Mouse (Mus musculus): Measurements from ENCODE around the gene Tmem269. TPM values are rescaled to one million over a fixed set of nuclear protein-coding genes. Genes with fewer than 3 reads are reported as not detected.
A peak's percentile ranks its signal among the peaks of the same experiment; 100 is the strongest.

Gene Tmem269
- total and polyA plus RNA-seq, 3 experiments: not detected

- DNase-seq (ENCODE audit: low spot score) (peak; percentile 28), ATAC-seq (ENCODE audit: extremely low read depth, insufficient number of reproducible peaks, low FRiP score, poor library complexity, severe bottlenecking) (peak; percentile 40)
- TF ChIP-seq GATA1 (IDR thresholded peaks at IDR 0.05; ENCODE audit: borderline replicate concordance, low read length) (no peak), CTCF (IDR thresholded peaks at IDR 0.05; ENCODE audit: low read depth, low read length) (0 out of 2 replicates have a peak, but pooled peaks have one; percentile 9)
- Histone ChIP-seq H3K4me1 (ENCODE audit: insufficient read depth, low read depth, low read length) (0 out of 2 replicates have a peak, but pooled peaks cover 2% of the 10 kb centered on the region), H3K4me3 (ENCODE audit: low read depth, low read length) (no peak overlapping the region), H3K36me3 (replicated peaks) (peaks cover 52% of the 10 kb centered on the region), H3K9me3 (replicated peaks) (no peaks in the 10 kb centered on the region), H3K27me3 (ENCODE audit: insufficient read depth, low read length) (peaks cover 18% of the 10 kb centered on the region)
Measured at GRCm38 (mm10) chr4:119247462-119248235, 29.6 kb upstream of the Tmem269 start.

- Histone ChIP-seq H3K36me3 (replicated peaks) (peaks cover 61% of the 10 kb centered on the region), H3K27me3 (ENCODE audit: insufficient read depth, low read length) (peaks cover 10% of the 10 kb centered on the region), H3K9me3 (replicated peaks) (no peaks in the 10 kb centered on the region), H3K4me1 (ENCODE audit: insufficient read depth, low read depth, low read length) (0 out of 2 replicates have a peak, but pooled peaks cover 2% of the 10 kb centered on the region), H3K4me3 (ENCODE audit: low read depth, low read length) (no peak overlapping the region)
- no peak for ATAC-seq (ENCODE audit: extremely low read depth, insufficient number of reproducible peaks, low FRiP score, poor library complexity, severe bottlenecking)
- TF ChIP-seq GATA2 (IDR thresholded peaks at IDR 0.05; ENCODE audit: borderline replicate concordance, low read depth, low read length) (no peak), POLR2AphosphoS5 (IDR thresholded peaks at IDR 0.05; ENCODE audit: insufficient replicate concordance, low read depth, low read length) (no peak), TAL1 (conservative IDR thresholded peaks at IDR 0.05; ENCODE audit: low read depth, low read length) (no peak), GATA1 (IDR thresholded peaks at IDR 0.05; ENCODE audit: borderline replicate concordance, low read length) (no peak), CTCF (IDR thresholded peaks at IDR 0.05; ENCODE audit: low read depth, low read length) (no peak)
- no peak for DNase-seq (ENCODE audit: low spot score)
Measured at GRCm38 (mm10) chr4:119246688-119247225, 28.7 kb upstream of the Tmem269 start.

GRCm38 (mm10) chr4:119245961-119246360 is 27.9 kb upstream of the Tmem269 start:
- Histone ChIP-seq H3K4me3 (ENCODE audit: low read depth, low read length) (no peak overlapping the region), H3K36me3 (replicated peaks) (peaks cover 69% of the 10 kb centered on the region)
- DNase-seq (ENCODE audit: low spot score): no peak

GRCm38 (mm10) chr4:119245556-119245955 is 27.5 kb upstream of the Tmem269 start:
- H3K36me3 ChIP-seq (replicated peaks): peaks cover 72% of the 10 kb centered on the region
- 0 out of 2 replicates have a peak, but pooled peaks cover 2% of the 10 kb centered on the region for H3K4me1 ChIP-seq (ENCODE audit: insufficient read depth, low read depth, low read length)
- ATAC-seq (ENCODE audit: extremely low read depth, insufficient number of reproducible peaks, low FRiP score, poor library complexity, severe bottlenecking) (no peak), DNase-seq (ENCODE audit: low spot score) (no peak)
- TF ChIP-seq GATA2 (IDR thresholded peaks at IDR 0.05; ENCODE audit: borderline replicate concordance, low read depth, low read length) (no peak), POLR2AphosphoS5 (IDR thresholded peaks at IDR 0.05; ENCODE audit: insufficient replicate concordance, low read depth, low read length) (no peak), GATA1 (IDR thresholded peaks at IDR 0.05; ENCODE audit: borderline replicate concordance, low read length) (no peak), TAL1 (conservative IDR thresholded peaks at IDR 0.05; ENCODE audit: low read depth, low read length) (no peak), CTCF (IDR thresholded peaks at IDR 0.05; ENCODE audit: low read depth, low read length) (no peak)
- H3K4me3 ChIP-seq (ENCODE audit: low read depth, low read length): no peak overlapping the region
- H3K27me3 ChIP-seq (ENCODE audit: insufficient read depth, low read length): peaks cover 4% of the 10 kb centered on the region
- H3K9me3 ChIP-seq (replicated peaks): no peaks in the 10 kb centered on the region

More at GRCm38 (mm10) chr4:119245961-119246360, 27.9 kb upstream of the Tmem269 start:
- Histone ChIP-seq H3K27me3 (ENCODE audit: insufficient read depth, low read length) (peaks cover 4% of the 10 kb centered on the region), H3K9me3 (replicated peaks) (no peaks in the 10 kb centered on the region), H3K4me1 (ENCODE audit: insufficient read depth, low read depth, low read length) (0 out of 2 replicates have a peak, but pooled peaks cover 2% of the 10 kb centered on the region)
- no peak for ATAC-seq (ENCODE audit: extremely low read depth, insufficient number of reproducible peaks, low FRiP score, poor library complexity, severe bottlenecking)
- TF ChIP-seq GATA2 (IDR thresholded peaks at IDR 0.05; ENCODE audit: borderline replicate concordance, low read depth, low read length): no peak
- no peak for TF ChIP-seq TAL1 (conservative IDR thresholded peaks at IDR 0.05; ENCODE audit: low read depth, low read length)
- TF ChIP-seq POLR2AphosphoS5 (IDR thresholded peaks at IDR 0.05; ENCODE audit: insufficient replicate concordance, low read depth, low read length): no peak
- no peak for TF ChIP-seq CTCF (IDR thresholded peaks at IDR 0.05; ENCODE audit: low read depth, low read length)
- TF ChIP-seq GATA1 (IDR thresholded peaks at IDR 0.05; ENCODE audit: borderline replicate concordance, low read length): no peak

GRCm38 (mm10) chr4:119244468-119245240 is 26.6 kb upstream of the Tmem269 start:
- Histone ChIP-seq H3K36me3 (replicated peaks) (peaks cover 75% of the 10 kb centered on the region), H3K4me1 (ENCODE audit: insufficient read depth, low read depth, low read length) (0 out of 2 replicates have a peak, but pooled peaks cover 2% of the 10 kb centered on the region)
- ATAC-seq (ENCODE audit: extremely low read depth, insufficient number of reproducible peaks, low FRiP score, poor library complexity, severe bottlenecking): no peak

GRCm38 (mm10) chr4:119242571-119242970 is 24.6 kb upstream of the Tmem269 start:
- Histone ChIP-seq H3K4me3 (ENCODE audit: low read depth, low read length) (no peak overlapping the region), H3K36me3 (replicated peaks) (peaks cover 82% of the 10 kb centered on the region), H3K4me1 (ENCODE audit: insufficient read depth, low read depth, low read length) (peaks cover 7% of the 10 kb centered on the region; the same call in 1 of the 2 replicates), H3K27me3 (ENCODE audit: insufficient read depth, low read length) (no peaks in the 10 kb centered on the region), H3K9me3 (replicated peaks) (no peaks in the 10 kb centered on the region)
- no peak for DNase-seq (ENCODE audit: low spot score)
- TF ChIP-seq POLR2AphosphoS5 (IDR thresholded peaks at IDR 0.05; ENCODE audit: insufficient replicate concordance, low read depth, low read length) (no peak), GATA1 (IDR thresholded peaks at IDR 0.05; ENCODE audit: borderline replicate concordance, low read length) (no peak), TAL1 (conservative IDR thresholded peaks at IDR 0.05; ENCODE audit: low read depth, low read length) (no peak), GATA2 (IDR thresholded peaks at IDR 0.05; ENCODE audit: borderline replicate concordance, low read depth, low read length) (no peak), CTCF (IDR thresholded peaks at IDR 0.05; ENCODE audit: low read depth, low read length) (no peak)
- ATAC-seq (ENCODE audit: extremely low read depth, insufficient number of reproducible peaks, low FRiP score, poor library complexity, severe bottlenecking): no peak

More at GRCm38 (mm10) chr4:119244468-119245240, 26.6 kb upstream of the Tmem269 start:
- Histone ChIP-seq H3K9me3 (replicated peaks) (no peaks in the 10 kb centered on the region), H3K4me3 (ENCODE audit: low read depth, low read length) (no peak overlapping the region), H3K27me3 (ENCODE audit: insufficient read depth, low read length) (no peaks in the 10 kb centered on the region)
- DNase-seq (ENCODE audit: low spot score): no peak
- TF ChIP-seq CTCF (IDR thresholded peaks at IDR 0.05; ENCODE audit: low read depth, low read length) (no peak), POLR2AphosphoS5 (IDR thresholded peaks at IDR 0.05; ENCODE audit: insufficient replicate concordance, low read depth, low read length) (no peak), GATA2 (IDR thresholded peaks at IDR 0.05; ENCODE audit: borderline replicate concordance, low read depth, low read length) (no peak), GATA1 (IDR thresholded peaks at IDR 0.05; ENCODE audit: borderline replicate concordance, low read length) (no peak), TAL1 (conservative IDR thresholded peaks at IDR 0.05; ENCODE audit: low read depth, low read length) (no peak)
